Mouse (Mus musculus) monocyte, adult 2 months (primary cell): ENCODE measurements around the gene Nf1.

Source experiments
- DNase-seq, 2 experiments: peaks; one replicate each; pipeline ENCODE4 v3.0.0; 2022; ENCODE audit warnings: low spot score in 2 of 2, low read depth in 1 of 2

The Nf1 gene

DNA sequence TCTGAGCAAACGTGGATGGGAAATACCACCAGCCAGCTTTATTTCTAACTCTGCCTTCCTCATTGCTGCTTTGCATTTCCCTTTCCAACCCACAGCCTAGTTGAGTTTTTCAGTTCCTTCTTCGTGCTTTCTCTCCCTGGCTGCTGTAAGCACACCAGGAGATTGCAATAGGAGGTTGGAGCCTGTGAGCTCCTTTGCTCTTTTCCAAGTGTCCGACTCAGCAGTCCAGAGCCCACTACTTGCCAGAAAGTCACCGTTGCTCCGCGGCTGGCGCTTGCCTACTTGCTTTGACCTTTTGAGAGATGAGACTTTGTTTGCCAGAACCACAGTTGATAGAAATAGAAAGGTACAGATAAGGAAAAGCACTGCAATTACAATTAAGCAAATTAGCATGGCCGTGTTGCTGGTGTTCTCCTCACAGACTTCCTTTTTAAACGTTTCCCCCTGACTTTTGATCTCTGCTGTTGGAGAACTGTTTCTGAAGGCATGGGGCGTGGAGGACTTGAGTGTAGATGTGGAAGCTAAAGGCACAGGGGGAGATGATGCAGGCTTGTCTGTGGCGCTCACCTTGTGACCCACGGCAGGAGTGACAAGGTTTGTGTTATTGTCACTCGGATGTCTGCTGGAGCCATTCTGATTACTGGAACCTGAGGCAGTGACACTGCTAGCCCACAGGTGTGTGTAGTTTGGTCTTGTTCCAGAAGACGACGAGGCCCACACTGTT lies 187.7 kb downstream of the Nf1 start:
- DNase-seq = peak; percentile 44 to 50

DNA sequence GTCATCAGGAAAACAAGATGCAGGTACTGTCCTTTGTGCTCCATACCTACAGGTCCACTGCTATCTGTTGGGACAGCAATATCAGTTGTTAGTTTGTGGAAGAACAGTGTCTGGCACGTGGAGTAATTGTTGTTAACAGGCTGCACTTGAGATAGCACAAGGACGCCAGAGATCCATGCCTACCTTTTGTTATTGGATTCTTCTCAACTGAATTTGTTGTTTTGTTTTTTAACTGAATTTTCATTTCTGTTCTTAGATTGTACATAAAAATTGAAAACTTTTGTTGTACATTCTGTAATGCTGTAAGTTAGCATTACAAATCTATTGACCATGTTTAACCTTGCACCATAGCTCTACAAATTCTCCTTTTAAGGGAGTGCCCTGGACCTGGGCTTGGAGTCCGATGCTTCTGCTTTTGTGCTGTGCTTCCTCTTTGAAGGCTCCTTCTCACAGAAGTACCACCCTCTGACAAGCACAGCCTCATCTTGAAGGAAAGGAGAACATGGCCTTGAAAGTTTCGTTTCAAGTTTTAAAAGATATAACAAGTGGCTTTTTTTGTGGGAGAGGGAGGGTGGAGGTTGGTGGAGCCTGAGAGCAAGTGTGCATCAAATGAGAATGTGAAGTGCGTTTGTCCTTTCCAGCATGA lies 188.4 kb downstream of the Nf1 start:
- peak; percentile 61 to 84 for DNase-seq

DNA sequence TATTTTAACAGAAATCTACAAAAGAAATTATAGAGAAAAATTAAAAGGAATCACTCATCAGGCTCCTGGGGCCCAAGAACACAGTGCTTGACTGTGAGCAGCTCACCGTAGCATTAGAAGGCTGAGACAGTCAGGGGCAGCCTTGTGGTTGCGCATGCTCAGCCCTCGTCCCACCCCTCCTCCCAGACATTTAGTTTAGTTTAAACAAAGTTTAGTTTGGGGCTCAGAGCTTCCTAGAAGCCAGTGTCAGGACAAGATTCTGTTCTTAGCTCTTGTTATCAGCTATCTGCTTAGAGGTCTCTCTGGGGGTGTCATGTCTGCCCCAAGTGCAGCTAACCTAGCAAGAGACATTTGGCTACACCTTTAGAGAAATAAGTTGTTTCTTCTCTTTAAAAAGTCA lies 189.1 kb downstream of the Nf1 start:
- DNase-seq = no peak

DNA sequence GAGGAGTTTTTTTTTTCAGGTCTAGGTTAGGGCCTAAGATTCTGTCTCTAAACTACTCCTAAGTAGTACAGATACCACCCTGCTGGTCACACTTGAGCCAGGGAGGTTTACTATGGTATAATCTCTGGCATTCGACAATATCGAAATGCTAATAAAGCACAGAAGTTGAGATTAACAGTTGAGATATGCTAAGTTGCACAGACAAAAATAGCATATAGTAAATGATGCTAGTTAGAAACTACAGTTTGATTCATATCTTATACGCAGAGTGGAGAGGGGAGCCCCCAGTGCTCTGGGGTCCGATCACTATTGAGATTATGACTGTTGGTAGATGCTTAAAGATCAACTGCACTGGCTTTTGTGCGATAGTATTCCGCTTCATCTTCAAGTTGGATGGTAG lies 189.7 kb downstream of the Nf1 start:
- DNase-seq = no peak

- DNase-seq = no peak
Measured at GRCm38 (mm10) chr11:79529736-79530135, 190.2 kb downstream of the Nf1 start.

- DNase-seq = peak; percentile 53 to 65
Measured at GRCm38 (mm10) chr11:79530333-79530761, 190.9 kb downstream of the Nf1 start, which contains the start of the genes Evi2 and Evi2a. TSS of gene Evi2 (minus strand) at chr11:79530589. TSS of gene Evi2a (minus strand) at chr11:79530609.

- DNase-seq = no peak
Measured at GRCm38 (mm10) chr11:79530774-79531173, 191.3 kb downstream of the Nf1 start.

DNA sequence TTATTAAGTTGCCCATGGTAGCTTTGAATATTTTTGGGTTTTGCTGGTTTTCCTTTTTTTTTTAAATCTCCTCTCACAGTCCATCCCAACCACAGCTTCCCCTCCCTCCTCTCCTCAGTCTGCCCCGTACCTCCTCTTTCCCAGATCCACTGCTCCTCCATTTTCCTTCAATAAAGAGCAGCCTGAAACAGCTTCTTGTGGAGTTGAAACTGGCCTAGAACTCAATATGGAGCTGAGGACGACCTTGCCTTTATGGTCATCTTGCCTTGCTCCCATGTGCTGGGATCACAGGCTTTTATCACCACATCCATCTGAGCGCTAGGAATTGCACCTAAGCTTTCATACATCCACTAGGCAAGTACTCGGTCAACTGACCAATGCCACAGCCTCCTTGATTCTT lies 192.0 kb downstream of the Nf1 start:
- DNase-seq = no peak

DNA sequence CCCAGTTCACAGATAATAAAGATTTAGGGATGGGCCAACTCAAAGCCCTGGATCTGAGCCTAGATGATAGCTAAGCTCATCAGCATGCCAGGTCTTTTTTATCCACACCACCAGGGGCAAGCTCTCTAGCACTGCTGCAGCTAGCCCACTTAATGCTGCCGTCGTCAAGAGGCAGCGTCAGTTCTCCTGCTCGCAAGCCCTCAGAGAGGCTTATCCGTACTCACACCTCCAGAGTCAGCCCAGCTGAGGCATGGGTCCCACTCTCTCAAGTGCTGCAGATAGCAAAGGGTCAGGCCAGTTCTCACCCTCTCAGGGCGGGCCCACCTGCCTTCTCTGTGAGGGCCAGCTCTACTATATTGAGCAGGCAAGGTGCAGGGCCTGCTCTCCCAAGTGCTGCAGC lies 193.8 kb downstream of the Nf1 start:
- DNase-seq = no peak

DNA sequence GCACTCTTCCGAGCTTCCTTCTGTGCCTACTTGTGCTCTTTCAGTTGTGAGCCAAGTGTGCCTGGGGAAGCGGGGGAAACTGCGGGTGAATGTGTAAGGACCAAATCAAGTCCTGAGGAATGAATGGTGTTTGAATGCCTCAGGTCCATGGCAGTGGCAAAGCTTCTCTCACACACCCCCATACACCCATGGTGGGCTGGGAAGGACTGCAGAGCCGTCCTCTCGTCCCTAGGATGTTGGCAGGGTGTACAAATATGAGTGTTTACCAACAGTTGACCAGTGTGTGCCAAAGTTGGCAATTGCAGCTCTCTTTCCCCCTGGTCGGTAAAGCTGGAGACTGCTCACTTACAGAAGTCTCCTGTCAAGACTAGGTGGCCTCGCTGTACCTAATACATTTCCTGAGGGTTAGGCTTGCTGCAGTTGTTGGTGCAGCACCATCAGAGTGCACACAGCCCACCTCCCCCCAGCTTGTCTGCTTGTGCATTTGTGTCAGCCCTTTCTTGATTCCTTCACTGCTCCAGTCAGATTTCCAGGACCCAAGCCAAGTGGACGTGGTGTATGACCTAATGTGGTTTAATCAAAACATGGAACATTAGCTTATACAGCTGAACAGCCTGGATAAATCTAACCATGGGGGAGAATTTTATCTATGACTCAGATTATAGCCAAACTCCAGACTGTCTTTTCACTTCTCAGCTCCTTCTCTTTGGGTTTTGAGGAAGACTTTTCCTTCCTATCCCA lies 194.6 kb downstream of the Nf1 start:
- no peak for DNase-seq

GRCm38 (mm10) chr11:79535554-79535953 lies 196.1 kb downstream of the Nf1 start:
- no peak for DNase-seq

GRCm38 (mm10) chr11:79536293-79536692 lies 196.8 kb downstream of the Nf1 start:
- no peak for DNase-seq

DNA sequence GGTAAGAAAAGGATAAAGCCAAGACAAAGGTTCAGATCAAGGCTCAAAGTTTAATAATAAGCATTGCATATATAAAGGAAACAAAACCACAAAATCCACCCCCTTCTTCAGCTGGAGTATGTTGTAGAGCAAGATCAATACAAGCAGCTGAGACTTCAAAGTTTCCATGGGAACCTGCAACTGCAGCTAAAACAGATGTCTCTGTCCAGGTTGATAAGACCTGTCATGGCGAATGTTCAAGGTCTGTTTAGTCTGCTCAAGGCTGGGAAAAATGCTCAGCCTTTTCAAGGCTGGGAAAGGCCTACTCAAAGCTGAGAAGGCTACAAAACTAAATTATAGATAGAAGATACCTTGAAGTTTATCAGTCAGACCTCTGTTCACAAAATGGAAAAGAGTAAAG lies 213.1 kb downstream of the Nf1 start:
- DNase-seq = no peak

GRCm38 (mm10) chr11:79560536-79560935 lies 221.0 kb downstream of the Nf1 start:
- no peak for DNase-seq

- DNase-seq = no peak
Measured at GRCm38 (mm10) chr11:79563493-79563892, 224.0 kb downstream of the Nf1 start.

DNA sequence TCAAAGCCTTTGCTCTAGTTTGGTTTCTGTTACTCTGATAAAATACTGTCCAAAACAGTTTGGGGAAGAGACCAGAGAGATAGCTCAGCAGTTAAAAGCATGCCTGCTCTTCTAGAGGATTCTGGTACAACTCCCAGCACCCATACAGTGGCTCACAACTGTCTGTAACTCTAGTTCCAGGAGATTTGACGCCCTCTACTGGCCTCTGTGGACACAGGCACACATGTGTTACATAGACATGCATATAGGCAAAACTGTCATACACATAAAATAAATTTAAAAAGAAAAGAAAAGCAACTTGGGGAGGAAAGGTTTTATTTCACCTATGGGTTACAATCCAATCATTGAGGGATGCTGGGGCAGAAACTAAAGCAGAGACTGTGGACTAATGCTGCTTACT lies 227.5 kb downstream of the Nf1 start:
- no peak for DNase-seq

DNA sequence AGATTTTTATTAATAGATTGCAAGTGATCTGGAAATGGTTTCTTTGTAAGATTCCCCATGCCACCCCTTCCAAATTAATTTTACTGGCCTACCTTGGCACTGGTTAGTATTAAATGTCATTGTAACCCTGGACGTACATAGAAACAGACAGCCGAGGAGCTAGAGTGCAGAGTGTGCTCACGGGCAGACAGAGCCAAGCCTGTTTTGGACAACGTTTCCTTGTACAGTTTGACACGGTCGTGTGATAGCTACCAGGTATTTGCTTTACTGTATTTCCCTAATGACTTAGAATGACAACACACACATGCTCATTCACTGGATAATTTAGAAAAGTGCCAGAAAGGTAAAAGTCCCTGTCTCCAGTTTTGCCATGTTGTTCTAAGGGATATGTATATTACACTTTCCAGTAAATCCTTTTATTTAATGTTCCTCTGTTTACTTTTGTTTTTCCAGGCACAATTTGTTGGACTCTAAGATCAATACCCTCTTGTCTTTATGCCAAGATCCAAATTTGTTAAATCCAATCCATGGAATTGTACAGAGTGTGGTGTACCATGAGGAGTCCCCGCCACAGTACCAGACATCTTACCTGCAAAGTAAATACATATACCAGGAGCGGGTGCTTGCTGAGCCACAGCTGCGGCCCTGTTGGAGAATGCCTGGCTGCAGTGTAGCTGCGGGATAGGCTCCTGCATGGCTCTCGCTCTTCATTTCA lies 228.9 kb downstream of the Nf1 start:
- DNase-seq = no peak

GRCm38 (mm10) chr11:79570319-79570718 lies 230.8 kb downstream of the Nf1 start:
- no peak for DNase-seq

GRCm38 (mm10) chr11:79573836-79574235 lies 234.3 kb downstream of the Nf1 start:
- peak in 1 of 2 experiments; percentile 26 for DNase-seq

DNA sequence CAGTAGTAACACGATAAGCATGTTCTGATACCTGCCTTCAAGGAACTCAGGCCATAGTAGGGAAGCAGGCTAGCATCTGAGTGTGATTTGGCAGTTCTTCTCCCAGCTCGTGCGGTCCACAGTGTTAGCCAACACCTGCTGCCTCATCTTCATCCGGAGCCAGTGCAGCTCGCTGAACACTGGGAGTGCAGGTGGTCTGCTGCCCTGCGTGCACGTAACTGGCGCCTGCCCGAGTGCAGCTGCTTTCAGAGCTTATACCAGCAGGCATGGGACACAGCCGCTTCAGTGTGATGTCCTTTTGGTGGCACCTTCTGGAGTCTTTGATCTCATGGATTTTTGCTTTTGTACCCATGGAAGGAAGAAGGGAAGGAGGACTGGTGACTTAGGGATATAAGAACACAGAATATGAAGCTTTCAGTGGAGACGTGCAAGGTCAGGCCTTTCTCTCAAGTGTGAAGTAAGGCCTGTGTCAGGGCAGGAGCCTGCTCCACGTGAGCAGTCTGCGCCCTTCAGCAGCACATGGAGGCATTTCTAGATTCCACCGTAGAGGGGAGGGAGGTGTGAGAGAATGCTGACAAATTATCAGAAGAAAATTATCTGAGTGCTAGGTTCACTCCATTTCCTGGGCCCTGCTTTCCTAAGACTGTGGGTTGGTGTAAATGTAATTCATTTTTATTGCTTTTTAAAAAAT lies 236.0 kb downstream of the Nf1 start:
- DNase-seq = no peak

DNA sequence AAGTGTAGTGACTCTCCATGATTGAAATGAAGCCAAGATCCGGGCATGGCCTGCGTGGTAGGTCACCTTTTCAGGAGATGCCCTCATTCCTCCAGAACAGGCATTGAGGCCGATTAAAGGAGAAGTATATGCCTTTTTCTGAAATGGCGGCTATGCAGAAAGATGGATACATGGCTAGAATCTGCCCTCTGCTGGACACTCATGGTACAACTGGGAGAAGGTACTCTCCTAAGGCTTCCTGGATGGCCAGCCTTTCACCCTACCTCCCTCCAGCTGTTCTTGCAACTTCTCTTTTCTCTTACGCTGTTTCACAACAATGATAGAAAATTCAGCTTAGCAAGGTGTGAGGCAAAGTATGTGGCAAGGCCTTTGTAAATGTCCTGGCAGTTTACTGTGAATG lies 238.2 kb downstream of the Nf1 start:
- peak; percentile 77 for DNase-seq
